7 mouse cellular contexts compared by ENCODE assay signal in the genomic region with DNA sequence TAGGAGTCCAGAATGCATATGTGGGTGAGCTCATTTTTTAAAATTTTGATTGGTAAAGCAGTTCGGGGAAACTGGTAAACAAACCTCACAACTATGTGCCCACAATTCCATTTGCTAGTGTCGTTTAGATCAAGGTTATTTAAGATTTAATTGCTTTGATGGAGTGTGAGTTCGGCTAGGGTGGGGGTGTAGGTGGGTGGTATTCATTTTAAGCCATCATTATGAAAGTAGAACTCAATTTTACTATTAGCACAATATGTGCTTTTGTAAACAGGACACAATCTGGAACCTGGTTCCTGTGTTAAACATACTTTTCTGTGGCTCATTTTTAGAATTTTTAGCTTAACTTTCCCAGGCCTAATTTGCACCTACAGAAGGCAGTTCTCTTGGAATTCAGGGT.
"Had no signal": no experiment of that assay in that cellular context is flagged by ENCODE, and none has a peak within 500 bp of the region (broad histone marks: within the 10 kb centered on the region; RNA-seq: fewer than 3 reads in every experiment).

No protein-coding gene starts in this region.

- DNase-seq: kidney, adult 2 months; kidney, postnatal 25 days; liver, postnatal 0 days; lung, embryonic 14.5 days; retina, postnatal 1 day; right cerebral cortex, postnatal 4 days; thymus, postnatal 25 days had no signal
